Mouse (Mus musculus): ENCODE data around the gene Guk1. TPM values are rescaled to one million over a fixed set of nuclear protein-coding genes. Genes with fewer than 3 reads are reported as not detected.
A peak's percentile ranks its signal among the peaks of the same experiment; 100 is the strongest.
"Not testable (repeated sequence)": the region's sequence is repeated elsewhere in the genome, so short reads cannot be mapped to it uniquely, and the experiment has no call there.

Gene Guk1
- total RNA-seq, 2 experiments from 2014 or later: 124 to 134 TPM

DNA sequence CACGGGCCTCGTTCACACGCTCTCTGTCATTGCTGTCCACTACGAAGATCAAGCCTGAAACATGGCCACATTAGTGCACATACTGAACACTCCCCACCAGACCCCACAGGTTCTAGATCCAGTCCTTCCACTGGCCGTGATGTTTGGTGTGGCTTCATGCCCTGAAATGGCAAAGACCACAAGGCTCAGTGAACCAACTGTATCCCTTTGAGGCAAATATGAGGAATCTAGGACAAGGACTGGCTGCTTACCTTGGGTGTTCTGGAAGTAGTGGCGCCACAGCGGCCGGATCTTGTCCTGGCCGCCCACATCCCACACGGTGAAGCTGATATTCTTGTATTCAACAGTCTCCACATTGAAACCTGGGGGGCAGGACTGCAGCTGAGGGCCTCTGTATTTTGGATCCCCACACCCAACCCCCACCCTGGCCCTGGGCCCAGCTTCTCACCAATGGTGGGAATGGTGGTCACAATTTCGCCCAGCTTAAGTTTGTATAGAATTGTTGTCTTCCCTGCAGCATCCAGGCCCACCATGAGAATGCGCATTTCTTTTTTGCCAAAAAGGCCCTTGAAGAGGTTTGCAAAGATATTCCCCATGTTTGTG, 21.0 kb upstream of the Guk1 start:
- intact Hi-C loops (cut with DNase I): no loop called here
- no peak for DNase-seq (ENCODE audit: low spot score in 2 of 2)

- not testable (repeated sequence) for DNase-seq (ENCODE audit: low spot score in 2 of 2)
These were observed 20.3 kb upstream of the Guk1 start for GRCm38 (mm10) chr11:59212320-59212719.

GRCm38 (mm10) chr11:59211561-59211960, 19.5 kb upstream of the Guk1 start:
- intact Hi-C loops (cut with DNase I); DNase-seq (ENCODE audit: low spot score in 2 of 2): not testable (repeated sequence)

More at GRCm38 (mm10) chr11:59212320-59212719, 20.3 kb upstream of the Guk1 start:
- intact Hi-C loops (cut with DNase I): not testable (repeated sequence)

- DNase-seq (ENCODE audit: low spot score in 2 of 2): no peak
- intact Hi-C loops (cut with DNase I): no loop called here
These were observed 18.0 kb upstream of the Guk1 start for GRCm38 (mm10) chr11:59210020-59210419.

DNA sequence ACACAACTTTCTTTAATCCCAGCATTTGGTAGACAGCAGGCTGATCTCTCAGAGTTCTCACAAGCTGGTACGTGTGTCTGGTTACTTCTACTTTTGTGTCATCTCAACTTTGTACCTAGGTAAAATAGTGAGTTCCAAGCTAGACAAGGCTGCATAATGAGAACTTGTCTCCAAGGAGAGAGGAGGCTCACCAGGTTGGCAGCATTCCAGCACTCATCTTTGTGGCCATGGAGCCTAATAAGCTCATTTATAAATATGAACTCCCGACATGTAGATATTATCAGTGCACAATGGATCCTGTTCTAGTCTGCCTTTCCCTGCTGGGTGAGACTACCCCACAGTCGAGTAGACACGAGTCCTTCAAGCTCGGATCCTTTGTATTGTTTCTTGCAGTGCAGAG, 17.6 kb upstream of the Guk1 start:
- intact Hi-C loops (cut with DNase I): no loop called here

DNA sequence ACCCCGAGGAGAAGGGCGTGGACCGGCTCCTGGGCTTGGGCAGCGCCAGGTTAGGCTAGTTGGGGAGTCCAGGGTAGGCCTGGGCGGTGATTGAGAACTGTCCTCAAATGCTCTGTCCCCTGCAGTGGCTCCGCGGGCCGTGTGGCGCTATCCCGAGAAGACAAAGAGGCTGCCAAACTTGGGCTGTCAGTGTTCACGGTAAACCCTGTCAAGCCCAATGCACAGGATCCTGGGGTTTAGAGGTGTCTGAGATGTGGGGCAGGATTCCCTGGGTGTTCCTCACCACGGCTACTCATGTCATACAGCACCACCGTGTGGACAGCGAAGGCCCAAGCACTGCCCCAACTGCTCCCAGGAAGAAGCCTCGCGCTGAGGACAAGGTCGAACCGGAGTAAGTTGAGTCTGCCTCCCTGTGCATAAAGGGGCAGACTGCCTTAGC, 17.0 kb upstream of the Guk1 start:
- peak; percentile 63 to 75 for DNase-seq (ENCODE audit: low spot score in 2 of 2)
- intact Hi-C loops (cut with DNase I): no loop called here

More for the DNA sequence above, 17.6 kb upstream of the Guk1 start:
- DNase-seq (ENCODE audit: low spot score in 2 of 2): no peak

DNA sequence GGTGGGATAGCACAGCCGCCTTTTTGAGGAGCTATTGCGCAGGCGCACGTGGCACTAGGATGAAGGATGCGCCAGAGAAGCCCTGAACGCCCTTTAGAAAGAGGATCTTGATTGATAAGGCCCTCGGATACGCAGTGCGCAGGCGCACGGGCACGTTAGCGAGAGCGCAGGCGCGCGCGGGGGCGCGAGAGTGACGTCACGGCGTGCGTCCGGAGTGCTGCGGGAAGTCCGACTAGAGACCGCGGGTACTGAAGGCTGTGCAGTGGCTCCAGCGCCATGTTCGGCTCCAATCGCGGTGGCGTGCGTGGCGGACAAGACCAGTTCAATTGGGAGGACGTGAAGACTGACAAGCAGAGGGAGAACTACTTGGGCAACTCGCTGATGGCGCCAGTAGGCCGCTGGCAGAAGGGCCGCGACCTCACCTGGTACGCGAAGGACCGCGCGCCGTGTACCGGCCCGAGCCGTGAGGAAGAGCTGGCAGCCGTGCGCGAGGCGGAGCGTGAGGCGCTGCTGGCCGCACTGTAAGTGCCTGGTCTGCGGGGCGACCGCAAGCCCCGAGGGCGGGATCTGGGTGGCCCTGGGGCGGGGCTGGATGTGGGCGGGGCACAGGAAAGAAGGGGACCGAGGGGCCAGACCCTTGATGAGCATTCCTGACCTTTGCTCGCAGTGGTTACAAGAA, 16.3 kb upstream of the Guk1 start, which contains the start of gene 2310033P09Rik:
2310033P09Rik (plus strand) TSS at position 169 of the 679 bp plus-strand sequence.
- peak; percentile 94 to 97 for DNase-seq (ENCODE audit: low spot score in 2 of 2)
- intact Hi-C loops (cut with DNase I): no loop called here

DNA sequence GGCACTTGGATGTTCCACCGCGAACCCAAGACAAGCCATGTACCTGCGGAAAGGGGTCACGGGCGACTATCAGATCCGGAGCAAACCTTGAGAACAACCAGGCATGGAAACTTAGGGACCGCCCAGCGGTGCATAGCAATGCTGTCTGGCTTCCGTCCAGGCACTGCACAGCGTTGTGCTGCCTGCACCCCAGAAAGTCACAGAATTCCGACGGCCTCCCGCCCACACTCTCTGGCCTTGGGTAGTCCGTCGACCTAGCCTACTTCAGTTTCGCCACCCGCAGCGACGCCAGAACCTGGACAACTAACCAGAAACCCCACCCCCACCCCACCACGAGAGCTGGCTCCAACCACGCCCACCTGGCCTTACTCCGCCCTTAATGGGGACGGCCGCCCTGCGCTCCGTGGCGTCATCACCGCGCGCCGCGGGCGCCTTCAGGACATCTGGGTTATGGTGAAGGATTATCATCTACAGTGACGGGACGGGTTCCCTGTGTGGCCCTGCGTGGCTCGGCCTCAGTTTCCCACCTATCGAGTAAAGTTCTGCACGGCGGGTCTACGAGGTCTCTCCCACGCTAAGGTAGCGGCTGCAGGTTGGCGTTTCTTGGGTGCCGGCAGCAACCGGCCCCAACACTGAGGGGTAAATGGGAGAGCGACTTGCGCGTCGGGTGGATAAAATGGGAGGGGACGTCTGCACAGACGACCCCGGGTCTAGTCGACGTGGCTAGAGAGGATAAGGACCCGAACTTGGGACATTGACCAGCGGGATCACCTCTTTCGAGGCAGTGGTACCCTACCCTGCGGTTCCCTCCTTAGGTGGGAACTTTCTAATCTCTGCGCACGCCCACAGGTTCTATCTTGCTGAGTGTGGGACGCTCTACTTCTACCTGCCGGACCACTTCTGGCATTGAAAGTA, 10.3 kb upstream of the Guk1 start, which contains the start of gene Mrpl55:
Mrpl55 (plus strand) TSS at position 406 of the 915 bp plus-strand sequence.
- intact Hi-C loops (cut with DNase I): no loop called here

DNA sequence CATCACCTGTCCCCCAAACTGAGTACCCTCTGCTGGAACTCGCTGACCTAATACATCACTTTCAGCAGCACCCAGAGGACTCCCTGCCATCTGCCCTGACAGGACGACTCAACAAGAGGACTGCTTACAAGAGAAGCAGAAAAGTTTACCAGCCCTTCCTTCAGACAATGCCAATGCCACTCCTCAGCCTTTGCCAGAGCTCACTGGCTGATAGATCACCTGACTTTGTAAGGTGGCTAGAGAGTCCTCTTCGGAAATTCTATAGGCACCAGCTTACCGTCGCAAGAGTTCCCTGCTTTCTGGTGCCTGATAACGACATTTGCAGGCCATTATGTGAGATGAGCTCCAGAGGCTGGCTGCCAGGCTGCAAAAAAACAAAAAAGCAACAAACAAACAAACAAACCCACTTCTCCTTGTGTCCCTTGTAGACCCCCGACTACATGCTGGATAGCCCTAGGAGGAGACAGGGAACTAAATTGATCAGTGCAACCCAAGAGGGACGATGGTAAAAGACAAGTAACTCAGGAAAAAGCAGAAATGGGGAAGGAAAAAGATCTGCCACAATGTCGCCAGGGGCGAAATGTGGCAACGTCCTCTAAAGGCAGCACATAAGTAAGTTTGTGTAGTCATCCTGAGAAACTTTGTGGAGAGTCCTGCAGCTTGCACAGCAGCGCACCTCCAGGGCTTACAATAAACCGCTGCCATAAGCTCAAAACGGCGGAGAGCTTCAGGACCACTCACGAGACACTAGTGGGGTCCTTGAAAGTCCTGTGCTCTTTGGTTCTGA, 9.4 kb upstream of the Guk1 start:
- intact Hi-C loops (cut with DNase I): no loop called here
- no peak for DNase-seq (ENCODE audit: low spot score in 2 of 2)

More for the DNA sequence above, 10.3 kb upstream of the Guk1 start, which contains the start of gene Mrpl55:
- peak; percentile 94 to 95 for DNase-seq (ENCODE audit: low spot score in 2 of 2)

DNA sequence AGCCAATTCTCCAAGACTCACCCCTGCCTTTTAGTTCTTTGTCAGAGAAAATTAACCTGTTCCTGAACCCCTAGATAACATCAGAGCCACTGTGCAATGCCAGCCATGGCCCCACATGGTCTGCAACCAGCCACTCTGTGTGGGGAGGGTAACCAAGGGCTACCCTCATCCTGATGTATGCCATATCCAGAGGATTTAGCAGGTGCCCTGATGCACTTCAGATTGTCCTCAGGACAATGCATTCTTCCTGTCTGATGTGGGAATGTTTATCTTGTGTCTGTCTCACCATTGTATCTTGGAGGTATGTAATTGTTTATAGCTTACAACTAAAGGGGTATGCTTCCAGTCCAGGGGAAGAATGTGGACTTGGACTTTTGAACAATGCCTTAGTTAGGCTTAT, 4.2 kb upstream of the Guk1 start:
- DNase-seq (ENCODE audit: low spot score in 2 of 2): no peak
- intact Hi-C loops (cut with DNase I): no loop called here

DNA sequence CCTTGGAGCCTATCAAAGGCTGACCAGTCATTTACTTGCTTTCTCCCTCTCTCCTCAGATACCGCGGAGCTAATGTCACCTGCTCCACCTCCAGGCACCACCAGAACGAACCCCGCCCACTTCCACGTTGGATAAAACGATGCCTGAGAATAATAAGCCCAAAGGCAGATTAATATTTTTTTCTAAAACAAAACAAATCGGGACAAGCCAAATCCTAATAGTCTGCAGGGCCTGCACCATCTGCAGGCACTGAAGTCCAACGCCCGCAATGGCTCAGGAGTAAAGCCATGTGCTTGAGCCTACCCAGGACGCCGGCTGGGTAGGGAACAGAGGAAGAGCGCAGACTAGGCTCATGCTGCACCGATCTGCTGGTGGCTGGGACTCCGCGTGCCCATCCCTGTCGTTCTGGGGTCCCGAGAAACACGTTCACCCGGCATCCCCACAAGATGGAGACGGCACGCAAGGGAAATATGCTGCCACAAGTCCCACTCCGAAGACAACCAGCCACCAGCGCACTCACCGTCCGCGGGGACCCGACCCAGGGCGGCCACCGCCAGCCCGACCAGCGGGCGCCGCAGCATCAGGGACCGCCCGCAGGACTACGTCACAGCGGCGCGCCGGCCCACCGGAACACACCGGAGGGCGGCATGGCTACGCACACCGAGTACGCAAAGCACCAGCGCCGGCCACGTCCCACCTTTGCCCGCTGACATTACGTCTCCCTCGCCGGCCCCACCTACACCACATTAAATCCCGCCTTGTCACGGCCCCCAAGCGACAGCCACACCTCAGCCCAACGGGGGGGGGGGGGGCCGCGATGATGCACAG, 567 bp downstream of the Guk1 start:
- intact Hi-C loops (cut with DNase I): no loop called here
- peak; percentile 93 to 96 for DNase-seq (ENCODE audit: low spot score in 2 of 2)

DNA sequence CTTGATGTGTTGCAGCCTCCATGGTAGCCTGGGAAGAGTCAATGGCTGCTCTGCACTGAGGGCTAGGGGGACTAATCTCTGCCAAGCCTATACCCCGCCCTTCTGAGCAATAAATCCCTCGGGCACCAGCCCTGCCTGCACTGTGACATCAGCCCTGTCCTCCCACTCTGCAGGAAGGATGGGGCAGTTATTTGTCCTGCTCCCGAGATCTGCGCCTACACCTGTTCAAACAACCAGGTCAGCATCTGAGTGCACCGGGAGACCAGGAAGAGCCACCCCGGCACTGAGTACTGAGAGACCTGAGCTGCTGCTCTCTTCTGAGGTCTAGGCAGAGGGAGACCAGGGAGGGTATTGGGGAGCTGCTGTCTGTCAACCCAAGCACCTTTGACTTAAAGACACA, 4.3 kb downstream of the Guk1 start:
- intact Hi-C loops (cut with DNase I): no loop called here
- DNase-seq (ENCODE audit: low spot score in 2 of 2): no peak

- intact Hi-C loops (cut with DNase I): no loop called here
- no peak for DNase-seq (ENCODE audit: low spot score in 2 of 2)
These were observed 6.5 kb downstream of the Guk1 start for GRCm38 (mm10) chr11:59185490-59185889.

DNA sequence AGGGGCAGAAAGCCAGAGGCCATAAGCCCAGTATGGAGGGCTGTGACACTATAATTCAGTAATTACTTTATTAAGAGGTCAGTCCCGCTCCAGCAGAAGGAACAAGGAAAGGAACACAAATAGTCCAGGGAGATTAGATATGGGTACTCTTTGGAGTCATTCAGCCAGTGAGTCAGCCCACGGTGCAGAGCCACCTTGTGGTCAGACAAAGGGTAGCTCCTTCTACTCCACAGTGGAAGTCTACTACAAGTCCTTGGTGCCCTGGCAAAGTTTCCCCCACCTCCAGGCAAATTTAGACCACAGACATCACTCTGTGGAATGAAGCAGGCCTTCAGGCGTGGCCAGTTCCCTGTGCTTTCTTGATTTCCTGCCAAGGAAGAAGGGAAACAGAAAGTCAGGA, 8.2 kb downstream of the Guk1 start:
- intact Hi-C loops (cut with DNase I): loop anchor here (2.0 to 5.0 kb wide), 2 partner anchors 85 to 217 kb away; no protein-coding TSS in a partner anchor

DNA sequence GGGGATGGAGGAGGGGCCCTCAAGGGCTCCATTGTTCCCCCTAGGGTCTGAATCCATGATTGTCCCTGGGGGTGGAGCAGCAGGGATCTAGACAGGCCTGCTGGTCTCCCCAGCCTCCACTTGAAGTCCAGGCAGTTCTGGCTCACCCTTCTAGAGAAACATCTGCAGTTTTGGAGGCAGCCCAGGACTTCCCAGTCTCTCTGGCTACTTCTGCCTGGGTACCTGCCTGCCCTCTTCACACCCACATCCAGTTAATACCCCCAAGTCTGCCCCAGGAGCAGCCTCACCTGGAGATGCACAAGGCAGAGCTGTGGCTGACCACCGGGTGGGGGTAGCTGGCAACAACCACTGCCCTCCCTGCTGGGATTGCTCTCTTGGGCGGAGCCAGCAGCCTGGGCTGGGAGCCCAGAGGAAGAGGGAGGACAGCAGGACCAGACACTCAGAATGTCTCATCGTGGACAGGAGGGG, 9.1 kb downstream of the Guk1 start, which contains the start of gene Gjc2:
Gjc2 (minus strand) TSS at position 350 of the 468 bp plus-strand sequence.
- DNase-seq (ENCODE audit: low spot score in 2 of 2): peak in 1 of 2 experiments; percentile 27
- intact Hi-C loops (cut with DNase I): loop anchor here (2.0 to 5.0 kb wide), 2 partner anchors 84 to 216 kb away; no protein-coding TSS in a partner anchor

More for the DNA sequence above, 8.2 kb downstream of the Guk1 start:
- DNase-seq (ENCODE audit: low spot score in 2 of 2): peak; percentile 46 to 56

DNA sequence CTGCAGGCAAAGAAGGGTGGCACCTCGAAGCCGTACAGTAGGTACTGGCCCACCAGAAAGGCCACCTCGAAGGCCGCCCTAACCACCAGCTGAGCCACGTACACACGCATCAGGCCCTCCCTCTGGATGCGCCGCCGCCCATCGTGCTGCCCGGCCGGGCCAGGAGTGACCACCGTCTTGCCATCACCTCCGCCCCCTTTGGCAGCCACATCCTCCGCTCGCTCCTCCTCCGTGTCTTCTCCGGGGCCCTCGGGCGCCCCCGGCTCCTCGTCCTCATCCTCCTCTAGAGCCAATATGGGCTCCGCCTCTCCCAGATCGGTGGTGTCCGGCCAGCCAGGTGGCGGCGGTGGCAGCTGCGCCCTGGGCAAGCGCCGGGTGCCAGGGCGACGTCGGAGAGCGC, 15.1 kb downstream of the Guk1 start:
- intact Hi-C loops (cut with DNase I): no loop called here
- no peak for DNase-seq (ENCODE audit: low spot score in 2 of 2)

DNA sequence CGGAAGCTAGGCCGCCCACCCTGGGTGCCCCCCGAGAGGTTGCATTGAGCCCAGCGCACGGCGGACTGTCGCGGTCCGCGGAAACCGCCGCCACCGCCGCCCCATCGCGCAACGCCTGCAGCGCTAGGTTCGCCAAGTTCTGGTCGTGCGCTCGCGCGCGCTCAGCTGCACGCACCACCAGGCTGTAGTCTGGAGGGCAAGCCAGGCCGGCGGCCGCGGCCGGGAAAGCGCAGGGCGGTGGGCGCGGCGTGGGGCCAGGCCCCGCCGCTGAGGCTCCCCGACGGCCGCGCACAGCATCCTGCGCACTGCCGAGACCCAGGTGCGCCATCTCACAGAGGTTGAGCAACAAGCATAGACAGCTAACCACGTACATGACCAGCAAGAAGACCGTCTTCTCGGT, 15.5 kb downstream of the Guk1 start:
- intact Hi-C loops (cut with DNase I): no loop called here
- DNase-seq (ENCODE audit: low spot score in 2 of 2): no peak

All from left cerebral cortex, postnatal 25 days (tissue).